Mouse (Mus musculus): ENCODE measurements around the gene Angel1. TPM values are rescaled to one million over a fixed set of nuclear protein-coding genes. Genes with fewer than 3 reads are reported as not detected.

Angel1 gene
- total RNA-seq, 2 experiments from 2014 or later, result 4.6 to 8.0 TPM

GRCm38 (mm10) chr12:86680591-86681193, 45.6 kb downstream of the Angel1 start:
- DNase-seq (ENCODE audit: extremely low spot score in 1 of 2, low spot score in 1 of 2), result no peak

- DNase-seq (ENCODE audit: extremely low spot score in 1 of 2, low spot score in 1 of 2), result no peak
Observed at GRCm38 (mm10) chr12:86679991-86680491, 46.2 kb downstream of the Angel1 start.

- DNase-seq (ENCODE audit: extremely low spot score in 1 of 2, low spot score in 1 of 2), result no peak
Observed at GRCm38 (mm10) chr12:86679546-86679930, 46.7 kb downstream of the Angel1 start.

- peak; percentile 73 to 78 for DNase-seq (ENCODE audit: extremely low spot score in 1 of 2, low spot score in 1 of 2)
Observed at GRCm38 (mm10) chr12:86678591-86679545, 47.4 kb downstream of the Angel1 start, which contains the start of gene Vash1. Gene Vash1, plus strand, starts transcription at chr12:86678700.

- DNase-seq (ENCODE audit: extremely low spot score in 1 of 2, low spot score in 1 of 2), result no peak
Observed at GRCm38 (mm10) chr12:86672507-86672906, 53.8 kb downstream of the Angel1 start.

- no peak for DNase-seq (ENCODE audit: extremely low spot score in 1 of 2, low spot score in 1 of 2)
Observed at GRCm38 (mm10) chr12:86672105-86672504, 54.2 kb downstream of the Angel1 start.

- DNase-seq (ENCODE audit: extremely low spot score in 1 of 2, low spot score in 1 of 2), result peak; percentile 66 to 74
Observed at GRCm38 (mm10) chr12:86668404-86668803, 57.9 kb downstream of the Angel1 start.

GRCm38 (mm10) chr12:86665656-86666055, 60.6 kb downstream of the Angel1 start:
- DNase-seq (ENCODE audit: extremely low spot score in 1 of 2, low spot score in 1 of 2), result no peak

GRCm38 (mm10) chr12:86660466-86660865, 65.8 kb downstream of the Angel1 start:
- no peak for DNase-seq (ENCODE audit: extremely low spot score in 1 of 2, low spot score in 1 of 2)

GRCm38 (mm10) chr12:86659447-86659968, 66.8 kb downstream of the Angel1 start:
- DNase-seq (ENCODE audit: extremely low spot score in 1 of 2, low spot score in 1 of 2), result no peak

GRCm38 (mm10) chr12:86652570-86653041, 73.7 kb downstream of the Angel1 start:
- peak; percentile 40 to 70 for DNase-seq (ENCODE audit: extremely low spot score in 1 of 2, low spot score in 1 of 2)

- DNase-seq (ENCODE audit: extremely low spot score in 1 of 2, low spot score in 1 of 2), result no peak
Observed at GRCm38 (mm10) chr12:86651301-86651860, 74.9 kb downstream of the Angel1 start.

Other genes starting within 250 kb of the Angel1 start
- gene Vash1, start 47.8 kb downstream of the Angel1 start, total RNA-seq (2021), result 10 to 100 TPM; 46.1 to 55.2 TPM
- gene Lrrc74a, start 7.9 kb upstream of the Angel1 start, total RNA-seq (2021), result not detected
- 10 to 100 TPM; 68.0 to 70.8 TPM for gene Irf2bpl, start 158.3 kb upstream of the Angel1 start, total RNA-seq (2021)
- gene Cipc, start 220.6 kb upstream of the Angel1 start, total RNA-seq (2021), result 10 to 100 TPM; 62.0 to 74.2 TPM